Mouse (Mus musculus) T-helper 2 cell (primary cell): Measurements from ENCODE around the gene Hes5.

Experiments
- in situ Hi-C: fragments of 300-600 bp; cut with MboI, MseI; formaldehyde crosslinking; loops from one replicate; pipeline ENCODE4 v1.15.1; 2025; ENCODE audit warnings: high pct_unique_total_duplicates

The Hes5 gene

GRCm38 (mm10) chr4:154960690-154961225, at the start of gene Hes5:
Gene Hes5, plus strand, starts transcription at chr4:154960923.
- in situ Hi-C loops = no loop called here

- in situ Hi-C loops = no loop called here
Measured at GRCm38 (mm10) chr4:154911644-154912043, 49.1 kb upstream of the Hes5 start.

DNA sequence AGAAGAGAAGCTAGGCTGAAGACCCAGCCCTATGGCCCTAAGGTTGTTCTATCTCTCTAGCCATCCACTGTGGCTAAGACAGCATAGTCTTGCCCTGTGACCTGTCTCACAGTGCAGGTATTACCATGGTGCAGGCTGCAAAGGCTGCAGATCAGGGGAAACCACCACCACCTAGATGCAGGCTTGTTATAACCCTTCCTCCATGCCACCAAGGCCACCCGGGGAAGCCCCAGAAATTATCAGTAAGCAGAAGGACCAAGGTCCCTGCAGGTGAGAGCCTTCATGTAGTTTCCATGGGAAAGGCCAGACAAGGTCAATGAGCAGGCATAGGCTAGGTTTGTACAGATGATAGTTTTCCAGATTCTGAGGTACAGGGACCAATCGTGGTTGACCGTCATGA, 46.9 kb upstream of the Hes5 start:
- in situ Hi-C loops = no loop called here

- in situ Hi-C loops = no loop called here
Measured at GRCm38 (mm10) chr4:154914252-154914651, 46.5 kb upstream of the Hes5 start.

- in situ Hi-C loops = no loop called here
Measured at GRCm38 (mm10) chr4:154914707-154915106, 46.0 kb upstream of the Hes5 start.

DNA sequence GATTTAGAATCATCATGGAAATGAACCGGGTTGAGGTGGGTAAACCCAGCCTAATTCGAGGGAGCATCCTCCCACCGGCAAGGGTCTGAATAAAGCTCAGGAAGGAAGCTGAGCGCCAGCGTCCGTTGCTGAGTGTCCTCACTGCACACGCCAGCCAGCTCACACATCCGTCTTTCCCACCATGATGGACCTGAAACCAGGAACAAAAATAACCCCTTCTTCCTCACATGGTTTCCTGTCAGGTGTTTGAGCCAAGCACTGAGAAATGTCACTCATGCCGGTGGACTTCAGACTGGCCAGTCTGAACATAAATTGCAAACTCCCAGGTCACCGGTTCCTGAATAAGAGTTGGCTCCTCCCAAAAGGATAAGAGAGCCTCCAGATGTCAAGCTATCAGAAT, 45.4 kb upstream of the Hes5 start:
- in situ Hi-C loops = no loop called here

GRCm38 (mm10) chr4:154916662-154917061, 44.1 kb upstream of the Hes5 start:
- in situ Hi-C loops = no loop called here

DNA sequence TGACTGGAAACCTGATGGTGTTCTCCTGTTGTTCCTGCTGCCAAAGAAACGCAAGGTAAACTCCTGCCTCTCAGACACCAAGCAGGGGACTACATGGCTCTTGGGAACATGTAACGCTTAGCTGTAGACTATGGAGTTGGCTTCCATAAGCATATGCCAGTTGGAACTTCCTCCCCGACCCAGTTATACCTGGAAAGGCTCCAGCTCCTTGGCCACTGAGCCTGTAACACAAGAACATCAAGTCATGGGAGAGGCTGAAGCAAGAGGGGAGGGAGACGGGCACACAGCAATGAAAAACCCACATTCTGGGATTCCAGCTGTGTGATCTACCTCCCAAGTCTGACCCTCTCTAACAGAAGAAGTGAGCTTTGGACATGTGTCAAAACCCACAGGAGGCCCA, 38.4 kb upstream of the Hes5 start:
- in situ Hi-C loops = loop anchor here (10.0 kb wide), 1 partner anchor 297 kb away; no protein-coding TSS in a partner anchor

DNA sequence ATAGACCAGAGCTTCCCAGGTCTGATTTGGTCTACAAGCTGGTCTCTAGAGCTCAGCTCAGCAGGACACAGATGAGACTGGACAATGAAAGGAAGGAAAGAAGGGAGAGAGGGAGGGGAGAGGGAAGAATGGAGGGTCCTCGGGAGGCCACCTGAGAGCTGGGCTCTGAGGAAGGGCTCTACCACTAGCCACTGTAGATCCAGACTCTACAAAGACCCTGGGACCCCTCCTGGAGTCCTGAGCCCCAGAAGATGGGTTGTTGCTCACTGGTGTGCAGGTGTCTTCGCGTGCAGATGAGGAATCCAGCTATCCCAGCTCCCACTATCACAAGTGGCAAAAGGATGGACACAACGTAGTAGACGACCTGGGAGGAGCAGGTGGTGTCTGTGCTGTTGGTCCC, 37.8 kb upstream of the Hes5 start:
- in situ Hi-C loops = loop anchor here (10.0 kb wide), 1 partner anchor 298 kb away; no protein-coding TSS in a partner anchor

GRCm38 (mm10) chr4:154925413-154925812, 35.3 kb upstream of the Hes5 start:
- in situ Hi-C loops = loop anchor here (10.0 to 25.0 kb wide), 2 partner anchors 301 to 1488 kb away; no protein-coding TSS in a partner anchor

- in situ Hi-C loops = loop anchor here (10.0 to 25.0 kb wide), 2 partner anchors 302 to 1490 kb away; no protein-coding TSS in a partner anchor
Measured at GRCm38 (mm10) chr4:154926969-154927898, 33.5 kb upstream of the Hes5 start.

GRCm38 (mm10) chr4:154927899-154928337, 32.8 kb upstream of the Hes5 start:
- in situ Hi-C loops = loop anchor here (10.0 to 25.0 kb wide), 2 partner anchors 303 to 1491 kb away; no protein-coding TSS in a partner anchor

- in situ Hi-C loops = loop anchor here (10.0 to 25.0 kb wide), 2 partner anchors 304 to 1491 kb away; no protein-coding TSS in a partner anchor
Measured at GRCm38 (mm10) chr4:154928395-154929087, 32.2 kb upstream of the Hes5 start, which contains the start of gene Tnfrsf14. Gene Tnfrsf14, minus strand, starts transcription at chr4:154928563.

- in situ Hi-C loops = loop anchor here (10.0 to 25.0 kb wide), 2 partner anchors 304 to 1492 kb away; no protein-coding TSS in a partner anchor
Measured at GRCm38 (mm10) chr4:154929088-154929660, 31.5 kb upstream of the Hes5 start.

- in situ Hi-C loops = loop anchor here (25.0 kb wide), 1 partner anchor 1496 kb away; no protein-coding TSS in a partner anchor
Measured at GRCm38 (mm10) chr4:154933306-154933907, 27.3 kb upstream of the Hes5 start.

DNA sequence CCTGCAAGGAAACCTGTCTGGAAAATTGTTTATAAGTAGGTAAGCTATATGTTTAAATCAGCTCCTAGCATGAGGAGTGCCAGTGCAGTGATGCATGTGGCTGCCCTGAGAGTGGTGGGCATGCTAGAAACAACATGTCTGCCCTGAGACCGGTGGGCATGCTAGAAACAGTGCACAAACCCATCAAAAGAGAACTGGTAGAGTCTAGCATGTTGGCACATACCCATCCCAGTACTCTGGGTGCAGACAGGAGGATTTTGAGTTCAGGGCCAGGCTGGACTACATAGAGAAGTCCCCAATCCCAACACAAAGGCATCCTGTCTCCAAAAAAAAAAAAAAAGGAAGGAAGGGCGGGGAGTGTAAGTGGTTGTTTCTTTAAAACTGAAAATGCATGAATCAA, 25.9 kb upstream of the Hes5 start:
- in situ Hi-C loops = loop anchor here (25.0 kb wide), 1 partner anchor 1497 kb away; no protein-coding TSS in a partner anchor

DNA sequence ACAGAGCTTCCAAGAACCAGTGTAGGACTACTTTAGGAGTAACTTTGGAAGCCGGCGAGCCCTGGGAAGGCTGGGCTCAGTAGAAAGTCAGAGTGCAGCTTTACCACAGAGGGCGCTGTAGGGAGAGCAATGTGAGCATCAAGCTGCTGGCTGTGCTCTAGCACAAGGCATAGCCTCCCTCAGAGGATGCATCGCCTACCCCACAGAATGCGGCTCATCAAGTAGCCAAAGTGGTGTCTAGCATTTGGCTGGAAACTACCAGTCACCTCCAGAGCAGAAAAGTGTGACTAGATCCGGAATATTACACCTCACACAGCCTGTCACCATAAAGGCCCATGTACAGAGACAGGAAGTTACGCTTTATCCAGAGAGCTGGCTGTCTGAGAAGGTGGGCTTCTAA, 24.9 kb upstream of the Hes5 start:
- in situ Hi-C loops = loop anchor here (25.0 kb wide), 1 partner anchor 1498 kb away; no protein-coding TSS in a partner anchor

GRCm38 (mm10) chr4:154936542-154937255, 24.0 kb upstream of the Hes5 start:
- in situ Hi-C loops = loop anchor here (25.0 kb wide), 1 partner anchor 1499 kb away; no protein-coding TSS in a partner anchor

DNA sequence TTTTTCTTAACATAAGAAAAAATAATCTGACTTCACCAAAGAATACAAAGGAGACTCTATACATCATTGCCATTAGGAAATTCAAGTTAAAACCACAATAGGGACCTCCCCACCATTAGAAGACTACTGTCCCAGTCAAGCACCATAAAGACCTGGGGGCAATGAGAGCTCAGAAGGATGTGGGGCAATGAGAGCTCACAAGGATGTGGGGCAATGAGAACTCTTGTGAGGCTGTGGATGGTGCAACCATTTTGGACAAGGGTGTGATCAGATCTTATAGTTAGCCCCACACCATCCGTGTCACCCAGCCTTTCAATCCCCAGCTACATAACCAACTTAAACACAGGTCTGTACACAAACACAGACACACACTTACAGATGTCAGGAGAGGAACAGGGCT, 23.0 kb upstream of the Hes5 start:
- in situ Hi-C loops = loop anchor here (25.0 kb wide), 1 partner anchor 1500 kb away; no protein-coding TSS in a partner anchor

- in situ Hi-C loops = loop anchor here (25.0 kb wide), 1 partner anchor 1503 kb away; no protein-coding TSS in a partner anchor
Measured at GRCm38 (mm10) chr4:154940156-154940555, 20.6 kb upstream of the Hes5 start.
